Mouse (Mus musculus) kidney, adult 2 months (tissue): ENCODE measurements at regions not wholly inside any gene's neighbourhood (a gene's known extent, or its start where the extent isn't known, plus 50 kb on each side); places are given as distances from the start of the nearest gene placed in this dataset.

ENCODE experiments used
- DNase-seq: peaks from one replicate; pipeline ENCODE4 v3.0.0; 2021
- H3K27ac ChIP-seq: fragments of 200-500 bp; 2 replicates; pipeline ENCODE4 v1.5.1; 2012; ENCODE audit warnings: low read depth, low read length, control low read depth, inconsistent platforms; ENCODE audit not compliant: insufficient read depth
- H3K27me3 ChIP-seq: fragments of 200-500 bp; replicated peaks from 2 replicates; pipeline ENCODE4 v1.6.1; 2012; ENCODE audit warnings: mild to moderate bottlenecking, moderate library complexity, low read length, inconsistent platforms; ENCODE audit not compliant: control insufficient read depth, insufficient read depth
- H3K36me3 ChIP-seq: fragments of 200-500 bp; 2 replicates; pipeline ENCODE4 v1.6.1; 2012; ENCODE audit warnings: mild to moderate bottlenecking, moderate library complexity, low read length, inconsistent platforms; ENCODE audit not compliant: control insufficient read depth, insufficient read depth
- H3K4me1 ChIP-seq: fragments of 200-500 bp; 2 replicates; pipeline ENCODE4 v1.6.1; 2011; ENCODE audit warnings: low read length; ENCODE audit not compliant: control insufficient read depth, insufficient read depth
- H3K4me3 ChIP-seq: fragments of 200-500 bp; 2 replicates; pipeline ENCODE4 v1.5.1; 2011; ENCODE audit warnings: mild to moderate bottlenecking, low read depth, low read length, control low read depth; ENCODE audit not compliant: insufficient read depth
- CTCF ChIP-seq: fragments of 200-500 bp; conservative IDR thresholded peaks from 2 replicates; pipeline ENCODE4 v1.5.1; 2011; ENCODE audit warnings: low read depth, mild to moderate bottlenecking, control low read depth, low read length, moderate library complexity, mixed read lengths; ENCODE audit not compliant: insufficient read depth, insufficient read length
- POLR2A ChIP-seq: fragments of 200-500 bp; IDR thresholded peaks from one replicate; pipeline ENCODE4 v1.6.1; 2011; ENCODE audit warnings: low read depth, low read length, control low read depth
- WGBS: fragments of 180-500 bp; shearing (Covaris S2); methylation state at CpG from one replicate; pipeline ENCODE4 v1.1.7; 2018; 5-methylcytosine and 5-hydroxymethylcytosine counted together

- 74% methylated on average over 2 of the region's 2 CpGs for WGBS
- Histone ChIP-seq H3K4me1 (no peaks in the 10 kb centered on the region), H3K36me3 (no peaks in the 10 kb centered on the region), H3K27me3 (no peaks in the 10 kb centered on the region), H3K27ac (no peak overlapping the region), H3K4me3 (no peak overlapping the region)
- no peak for DNase-seq
- no peak for TF ChIP-seq CTCF
- no peak for TF ChIP-seq POLR2A
Measured at GRCm38 (mm10) chr8:103445378-103445777, 656.0 kb upstream of the Cdh5 start.

GRCm38 (mm10) chr8:103447916-103448315, 653.5 kb upstream of the Cdh5 start:
- TF ChIP-seq POLR2A: no peak
- TF ChIP-seq CTCF: no peak
- 85% methylated on average over 5 of the region's 5 CpGs for WGBS

GRCm38 (mm10) chr8:103451381-103452018, 649.9 kb upstream of the Cdh5 start:
- Histone ChIP-seq H3K27ac (no peak overlapping the region), H3K27me3 (no peaks in the 10 kb centered on the region), H3K36me3 (no peaks in the 10 kb centered on the region), H3K4me3 (no peak overlapping the region), H3K4me1 (no peaks in the 10 kb centered on the region)
- DNase-seq: no peak
- TF ChIP-seq POLR2A (no peak), CTCF (no peak)
- WGBS: 53% methylated on average over 5 of the region's 5 CpGs

More at GRCm38 (mm10) chr8:103447916-103448315, 653.5 kb upstream of the Cdh5 start:
- no peaks in the 10 kb centered on the region for H3K27me3 ChIP-seq
- DNase-seq: no peak
- H3K27ac ChIP-seq: no peak overlapping the region
- no peaks in the 10 kb centered on the region for H3K4me1 ChIP-seq
- H3K36me3 ChIP-seq: no peaks in the 10 kb centered on the region
- H3K4me3 ChIP-seq: no peak overlapping the region

- no peak overlapping the region for H3K27ac ChIP-seq
- no peaks in the 10 kb centered on the region for H3K27me3 ChIP-seq
- no peak for DNase-seq
- WGBS: 67% methylated on average over 6 of the region's 6 CpGs
- no peaks in the 10 kb centered on the region for H3K4me1 ChIP-seq
- H3K4me3 ChIP-seq: no peak overlapping the region
- no peak for TF ChIP-seq POLR2A
- TF ChIP-seq CTCF: no peak
- no peaks in the 10 kb centered on the region for H3K36me3 ChIP-seq
Measured at GRCm38 (mm10) chr8:103457176-103457575, 644.2 kb upstream of the Cdh5 start.

- no peak for TF ChIP-seq POLR2A
- TF ChIP-seq CTCF: no peak
- no peaks in the 10 kb centered on the region for H3K27me3 ChIP-seq
- H3K27ac ChIP-seq: no peak overlapping the region
- no peak overlapping the region for H3K4me3 ChIP-seq
- H3K4me1 ChIP-seq: no peaks in the 10 kb centered on the region
- H3K36me3 ChIP-seq: no peaks in the 10 kb centered on the region
- no peak for DNase-seq
- WGBS: 40% methylated on average over 4 of the region's 4 CpGs
Measured at GRCm38 (mm10) chr8:103463557-103463956, 637.9 kb upstream of the Cdh5 start.

GRCm38 (mm10) chr8:103464777-103465353, 636.6 kb upstream of the Cdh5 start:
- Histone ChIP-seq H3K4me1 (no peaks in the 10 kb centered on the region), H3K36me3 (no peaks in the 10 kb centered on the region), H3K4me3 (no peak overlapping the region), H3K27ac (no peak overlapping the region), H3K27me3 (no peaks in the 10 kb centered on the region)
- DNase-seq: no peak
- 90% methylated on average over 2 of the region's 2 CpGs for WGBS
- TF ChIP-seq CTCF (no peak), POLR2A (no peak)

GRCm38 (mm10) chr8:103467536-103468160, 633.8 kb upstream of the Cdh5 start:
- DNase-seq: peak; percentile 52
- no peaks in the 10 kb centered on the region for H3K4me1 ChIP-seq
- WGBS: 57% methylated on average over 6 of the region's 6 CpGs
- no peaks in the 10 kb centered on the region for H3K36me3 ChIP-seq
- H3K4me3 ChIP-seq: no peak overlapping the region
- TF ChIP-seq CTCF: no peak
- TF ChIP-seq POLR2A: no peak
- no peaks in the 10 kb centered on the region for H3K27me3 ChIP-seq
- H3K27ac ChIP-seq: no peak overlapping the region
